Comparison of ENCODE assay signal across 8 mouse cellular contexts in genomic region chr1:151483568-151483967, GRCm38 (mm10). TPM values are rescaled to one million over a fixed set of nuclear protein-coding genes. Genes with fewer than 3 reads are reported as not detected.
DNase-seq lines count a peak whose midpoint lies in the region; ATAC-seq and TF ChIP-seq lines count a peak whose summit lies in the region.
"Had no signal": no experiment of that assay in that cellular context is flagged by ENCODE, and none has a peak within 500 bp of the region (broad histone marks: within the 10 kb centered on the region; RNA-seq: fewer than 3 reads in every experiment).

No protein-coding gene starts in this region.

- peak; percentile 44; the same call in 1 of the 2 replicates for ATAC-seq in intestine, embryonic 16.5 days
- ATAC-seq in stomach, postnatal 0 days (ENCODE audit: low FRiP score, low TSS enrichment) = no peak
- no peak for ATAC-seq in forebrain, embryonic 16.5 days

- no peak for DNase-seq in left cerebral cortex, adult 2 months (ENCODE audit: extremely low spot score in 1 of 2, low spot score in 2 of 2)
- DNase-seq in left cerebral cortex, postnatal 4 days = no peak
- peak; percentile 53 for DNase-seq in NIH3T3 (ENCODE audit: low read depth)
- no peak for DNase-seq in stomach, postnatal 0 days (ENCODE audit: low spot score)
- DNase-seq in layer of hippocampus, postnatal 36 days = no peak

- H3K27me3 ChIP-seq in intestine, embryonic 16.5 days (replicated peaks; ENCODE audit: control insufficient read depth, insufficient read depth, low read length) = no peaks in the 10 kb centered on the region
- no peaks in the 10 kb centered on the region for H3K27me3 ChIP-seq in stomach, postnatal 0 days (ENCODE audit: control insufficient read depth, insufficient read depth, low read length)
- H3K27me3 ChIP-seq in forebrain, embryonic 16.5 days (replicated peaks; ENCODE audit: control insufficient read depth, insufficient read depth, low read length) = no peaks in the 10 kb centered on the region
- H3K27me3 ChIP-seq: embryonic facial prominence, embryonic 13.5 days had no signal

- no peak overlapping the region for H3K4me2 ChIP-seq in intestine, embryonic 16.5 days (ENCODE audit: low read depth, low read length)
- H3K4me2 ChIP-seq in stomach, postnatal 0 days (replicated peaks; ENCODE audit: low read depth) = no peak overlapping the region
- H3K4me2 ChIP-seq in forebrain, embryonic 16.5 days (ENCODE audit: low read length) = no peak overlapping the region
- H3K4me2 ChIP-seq: embryonic facial prominence, embryonic 13.5 days had no signal

- no peak overlapping the region for H3K27ac ChIP-seq in left cerebral cortex, adult 2 months
- no peak overlapping the region for H3K27ac ChIP-seq in intestine, embryonic 16.5 days (ENCODE audit: low read length)
- H3K27ac ChIP-seq in stomach, postnatal 0 days (replicated peaks) = no peak overlapping the region
- H3K27ac ChIP-seq in forebrain, embryonic 16.5 days (ENCODE audit: low read length) = no peak overlapping the region
- H3K27ac ChIP-seq: embryonic facial prominence, embryonic 13.5 days had no signal

- intact Hi-C loops in left cerebral cortex, adult 2 months (cut with DNase I) = no loop called here
- intact Hi-C loops in left cerebral cortex, postnatal 4 days (cut with DNase I) = loop anchor here (5.0 kb wide), 1 partner anchor 224 kb away; no protein-coding TSS in a partner anchor

- TF ChIP-seq EP300 in stomach, postnatal 0 days (optimal IDR thresholded peaks at IDR 0.05) = no peak

- no peaks in the 10 kb centered on the region for H3K4me1 ChIP-seq in intestine, embryonic 16.5 days (ENCODE audit: control insufficient read depth, insufficient read depth, low read length)
- no peaks in the 10 kb centered on the region; the same call in 1 of the 2 replicates for H3K4me1 ChIP-seq in stomach, postnatal 0 days (replicated peaks; ENCODE audit: control insufficient read depth, insufficient read depth)
- H3K4me1 ChIP-seq in forebrain, embryonic 16.5 days (replicated peaks; ENCODE audit: control insufficient read depth, insufficient read depth, low read length) = no peaks in the 10 kb centered on the region

- no peaks in the 10 kb centered on the region for H3K36me3 ChIP-seq in intestine, embryonic 16.5 days (ENCODE audit: control insufficient read depth, insufficient read depth, low read length)
- no peaks in the 10 kb centered on the region for H3K36me3 ChIP-seq in stomach, postnatal 0 days (ENCODE audit: control insufficient read depth, insufficient read depth, low read length)
- no peaks in the 10 kb centered on the region for H3K36me3 ChIP-seq in forebrain, embryonic 16.5 days (ENCODE audit: control insufficient read depth, insufficient read depth)

- WGBS in intestine, embryonic 16.5 days = 63% methylated on average over 1 of the region's 1 CpGs
- WGBS in stomach, postnatal 0 days = 57% methylated on average over 1 of the region's 1 CpGs
- 66% methylated on average over 1 of the region's 1 CpGs for WGBS in forebrain, embryonic 16.5 days

- peak; percentile 49 for TF ChIP-seq CTCF in left cerebral cortex, adult 2 months (IDR thresholded peaks at IDR 0.05)
- TF ChIP-seq CTCF in stomach, postnatal 0 days (IDR thresholded peaks at IDR 0.05; ENCODE audit: low read depth) = peak; percentile 66

- H3K9me3 ChIP-seq in intestine, embryonic 16.5 days (ENCODE audit: control insufficient read depth, low read length) = no peaks in the 10 kb centered on the region
- H3K9me3 ChIP-seq in stomach, postnatal 0 days (ENCODE audit: control insufficient read depth, low read length) = no peaks in the 10 kb centered on the region
- no peaks in the 10 kb centered on the region for H3K9me3 ChIP-seq in forebrain, embryonic 16.5 days (ENCODE audit: control insufficient read depth, low read length)
- H3K9me3 ChIP-seq: embryonic facial prominence, embryonic 13.5 days had no signal

- no peak overlapping the region for H3K4me3 ChIP-seq in left cerebral cortex, adult 2 months
- H3K4me3 ChIP-seq in intestine, embryonic 16.5 days (ENCODE audit: low read length) = no peak overlapping the region
- no peak overlapping the region for H3K4me3 ChIP-seq in stomach, postnatal 0 days (ENCODE audit: low read depth, low read length)
- no peak overlapping the region for H3K4me3 ChIP-seq in forebrain, embryonic 16.5 days (replicated peaks; ENCODE audit: low read length)
- H3K4me3 ChIP-seq: embryonic facial prominence, embryonic 13.5 days had no signal

- no peak overlapping the region for H3K9ac ChIP-seq in intestine, embryonic 16.5 days (ENCODE audit: low read depth, low read length)
- H3K9ac ChIP-seq in stomach, postnatal 0 days (ENCODE audit: low read length) = no peak overlapping the region
- no peak overlapping the region for H3K9ac ChIP-seq in forebrain, embryonic 16.5 days (replicated peaks; ENCODE audit: low read depth, low read length)
- H3K9ac ChIP-seq: embryonic facial prominence, embryonic 13.5 days had no signal

RNA-seq across cellular contexts. Expression of gene Rnf2, which starts 17.2 kb away (rescaled TPM):
- total RNA-seq in left cerebral cortex, adult 2 months (2021) = 10 to 100 TPM; 28.3 to 31.2 TPM
- 10 to 100 TPM; 62.9 to 79.5 TPM for total RNA-seq in left cerebral cortex, postnatal 4 days (2021)
- polyA plus RNA-seq in intestine, embryonic 16.5 days (2015; fragmentation: Nextera tagmentation; extraction: Ambion mirVana) = 56.3 and 59.2 TPM in 2 replicates
- polyA plus RNA-seq in stomach, postnatal 0 days (2015; fragmentation: Nextera tagmentation; extraction: Ambion mirVana) = 29.8 and 32.6 TPM in 2 replicates
- 10 to 100 TPM; 36.9 to 43.6 TPM for total RNA-seq in layer of hippocampus, postnatal 36 days (2021)
- 115 and 118 TPM in 2 replicates for polyA plus RNA-seq in forebrain, embryonic 16.5 days (2015; fragmentation: Nextera tagmentation; extraction: Ambion mirVana)

RNA-seq across cellular contexts. Expression of gene Trmt1l, which starts 55.2 kb away (rescaled TPM):
- 10 to 100 TPM; 26.7 to 28.7 TPM for total RNA-seq in left cerebral cortex, adult 2 months (2021)
- 10 to 100 TPM; 21.3 to 22.6 TPM for total RNA-seq in left cerebral cortex, postnatal 4 days (2021)
- polyA plus RNA-seq in intestine, embryonic 16.5 days (2015; fragmentation: Nextera tagmentation; extraction: Ambion mirVana) = 35.7 and 37.2 TPM in 2 replicates
- 15.2 and 15.9 TPM in 2 replicates for polyA plus RNA-seq in stomach, postnatal 0 days (2015; fragmentation: Nextera tagmentation; extraction: Ambion mirVana)
- 10 to 100 TPM; 36.1 to 36.5 TPM for total RNA-seq in layer of hippocampus, postnatal 36 days (2021)
- polyA plus RNA-seq in forebrain, embryonic 16.5 days (2015; fragmentation: Nextera tagmentation; extraction: Ambion mirVana) = 50.5 and 52.3 TPM in 2 replicates

RNA-seq across cellular contexts. Expression of gene Swt1, which starts 55.3 kb away (rescaled TPM):
- 10 to 100 TPM; 13.4 to 16.2 TPM for total RNA-seq in left cerebral cortex, adult 2 months (2021)
- total RNA-seq in left cerebral cortex, postnatal 4 days (2021) = 1 to 10 TPM; 9.2 to 9.4 TPM
- polyA plus RNA-seq in intestine, embryonic 16.5 days (2015; fragmentation: Nextera tagmentation; extraction: Ambion mirVana) = 30.9 and 31.9 TPM in 2 replicates
- 25.1 and 25.6 TPM in 2 replicates for polyA plus RNA-seq in stomach, postnatal 0 days (2015; fragmentation: Nextera tagmentation; extraction: Ambion mirVana)
- total RNA-seq in layer of hippocampus, postnatal 36 days (2021) = 10 to 100 TPM; 15.0 to 17.2 TPM
- 17.7 and 21.0 TPM in 2 replicates for polyA plus RNA-seq in forebrain, embryonic 16.5 days (2015; fragmentation: Nextera tagmentation; extraction: Ambion mirVana)
